Mouse (Mus musculus) fibroblast of lung, adult 2 months (primary cell): Measurements from ENCODE around the gene Lyve1.

Source experiments
- DNase-seq: peaks from one replicate; pipeline ENCODE4 v3.0.0-alpha.2; 2011; ENCODE audit warnings: low read depth

The Lyve1 gene

GRCm38 (mm10) chr7:110853611-110854010, 9.4 kb downstream of the Lyve1 start:
- DNase-seq, result no peak

- DNase-seq, result peak; percentile 66
Observed at GRCm38 (mm10) chr7:110851541-110852203, 11.4 kb downstream of the Lyve1 start.

GRCm38 (mm10) chr7:110848371-110848770, 14.7 kb downstream of the Lyve1 start:
- DNase-seq, result no peak

GRCm38 (mm10) chr7:110847321-110847720, 15.7 kb downstream of the Lyve1 start:
- no peak for DNase-seq

GRCm38 (mm10) chr7:110843916-110844874, 18.8 kb downstream of the Lyve1 start, which contains the start of gene Rnf141:
Rnf141 (minus strand) TSS chr7:110844457.
- DNase-seq, result peak; percentile 83

GRCm38 (mm10) chr7:110840332-110840731, 22.7 kb downstream of the Lyve1 start:
- DNase-seq, result no peak

- DNase-seq, result no peak
Observed at GRCm38 (mm10) chr7:110834522-110834921, 28.5 kb downstream of the Lyve1 start.

- DNase-seq, result no peak
Observed at GRCm38 (mm10) chr7:110834018-110834417, 29.0 kb downstream of the Lyve1 start.

- no peak for DNase-seq
Observed at GRCm38 (mm10) chr7:110833024-110833423, 30.0 kb downstream of the Lyve1 start.

- DNase-seq, result peak; percentile 62
Observed at GRCm38 (mm10) chr7:110823995-110824953, 38.8 kb downstream of the Lyve1 start.

GRCm38 (mm10) chr7:110823593-110823992, 39.4 kb downstream of the Lyve1 start:
- no peak for DNase-seq

- DNase-seq, result no peak
Observed at GRCm38 (mm10) chr7:110823076-110823475, 40.0 kb downstream of the Lyve1 start.

GRCm38 (mm10) chr7:110822055-110822454, 41.0 kb downstream of the Lyve1 start:
- DNase-seq, result no peak

- peak; percentile 20 for DNase-seq
Observed at GRCm38 (mm10) chr7:110821653-110822052, 41.4 kb downstream of the Lyve1 start.

GRCm38 (mm10) chr7:110821068-110821467, 42.0 kb downstream of the Lyve1 start:
- no peak for DNase-seq

GRCm38 (mm10) chr7:110818787-110819350, 44.2 kb downstream of the Lyve1 start:
- DNase-seq, result no peak

- DNase-seq, result no peak
Observed at GRCm38 (mm10) chr7:110818206-110818605, 44.8 kb downstream of the Lyve1 start.

- DNase-seq, result peak; percentile 35
Observed at GRCm38 (mm10) chr7:110816037-110816436, 47.0 kb downstream of the Lyve1 start.

- DNase-seq, result no peak
Observed at GRCm38 (mm10) chr7:110813983-110814382, 49.1 kb downstream of the Lyve1 start.

GRCm38 (mm10) chr7:110811529-110811928, 51.5 kb downstream of the Lyve1 start:
- no peak for DNase-seq

- no peak for DNase-seq
Observed at GRCm38 (mm10) chr7:110810995-110811394, 52.0 kb downstream of the Lyve1 start.
